Mouse (Mus musculus) heart, embryonic 16.5 days (tissue): ENCODE data around the gene Rdh16f1. TPM values are rescaled to one million over a fixed set of nuclear protein-coding genes. Genes with fewer than 3 reads are reported as not detected.

Experiments
- ATAC-seq: fragments of 200-750 bp; cut with Nextera tagmentation; replicated peaks from 2 replicates; pipeline ENCODE4 v1.8.0; 2017; ENCODE audit warnings: moderate number of reproducible peaks; ENCODE audit not compliant: insufficient read depth, low FRiP score; ENCODE audit errors: extremely low read depth
- H3K27ac ChIP-seq: fragments of 300-500 bp; sonication (generic); 2 replicates; pipeline ENCODE4 v1.5.1; 2014; ENCODE audit warnings: mild to moderate bottlenecking, low read length, control low read depth, moderate library complexity
- H3K27me3 ChIP-seq: fragments of 300-500 bp; sonication (generic); 2 replicates; pipeline ENCODE4 v1.6.1; 2014; ENCODE audit warnings: low read length, mixed read lengths; ENCODE audit not compliant: control insufficient read depth, insufficient read depth
- H3K36me3 ChIP-seq: fragments of 300-500 bp; sonication (generic); 2 replicates; pipeline ENCODE4 v1.6.1; 2014; ENCODE audit not compliant: control insufficient read depth, insufficient read depth
- H3K4me1 ChIP-seq: fragments of 300-500 bp; sonication (generic); 2 replicates; pipeline ENCODE4 v1.6.1; 2014; ENCODE audit warnings: low read length, mixed read lengths; ENCODE audit not compliant: control insufficient read depth, insufficient read depth
- H3K4me2 ChIP-seq: fragments of 300-500 bp; sonication (generic); 2 replicates; pipeline ENCODE4 v1.6.1; 2014; ENCODE audit warnings: low read depth, mild to moderate bottlenecking, control low read depth, low read length
- H3K4me3 ChIP-seq: fragments of 300-500 bp; sonication (generic); 2 replicates; pipeline ENCODE4 v1.5.1; 2014; ENCODE audit warnings: mild to moderate bottlenecking, control low read depth, low read length
- H3K9ac ChIP-seq: fragments of 300-500 bp; sonication (generic); 2 replicates; pipeline ENCODE4 v1.6.1; 2014; ENCODE audit warnings: low read length, control low read depth
- H3K9me3 ChIP-seq: fragments of 300-500 bp; sonication (generic); replicated peaks from 2 replicates; pipeline ENCODE4 v1.6.1; 2016; ENCODE audit warnings: low read length; ENCODE audit not compliant: control insufficient read depth
- WGBS: fragments of 180-500 bp; shearing (Covaris S2); extraction: QIAGEN DNeasy Blood & Tissue Kit; methylation state at CpG from one replicate; pipeline ENCODE4 v1.1.7; 2014; 5-methylcytosine and 5-hydroxymethylcytosine counted together
- polyA plus RNA-seq: library from polyadenylated mRNA; unstranded; fragments of >200 nt; fragmentation: Nextera tagmentation; extraction: Ambion mirVana; gene quantifications from 2 replicates; pipeline ENCODE4 v1.2.1, GENCODE M21; 2015

Gene Rdh16f1
- polyA plus RNA-seq, 1 experiment from 2014 or later, result not detected

DNA sequence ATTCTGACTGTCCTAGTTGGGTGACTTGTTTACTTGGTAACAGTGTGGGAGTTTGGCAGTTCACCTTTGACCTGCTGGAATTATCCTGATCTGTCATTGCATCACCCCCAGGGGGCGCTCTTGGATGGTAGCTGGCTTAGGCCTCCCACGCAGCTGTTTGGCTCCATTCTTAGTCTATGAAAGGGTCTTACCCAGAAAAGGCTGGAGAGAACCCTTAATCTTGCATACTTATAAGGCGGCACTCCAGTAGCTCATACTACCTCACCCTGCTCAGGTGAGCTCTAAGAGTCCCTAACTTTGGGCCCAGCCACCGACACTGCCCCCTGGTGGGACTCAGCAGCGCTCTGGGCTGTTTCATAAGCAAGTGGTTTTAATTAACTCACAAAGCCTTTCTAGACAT, 14.9 kb upstream of the Rdh16f1 start:
- Histone ChIP-seq H3K4me1 (peaks cover 5% of the 10 kb centered on the region), H3K36me3 (peaks cover 35% of the 10 kb centered on the region), H3K27me3 (no peaks in the 10 kb centered on the region), H3K27ac (no peak overlapping the region), H3K4me2 (no peak overlapping the region), H3K9ac (no peak overlapping the region), H3K9me3 (no peaks in the 10 kb centered on the region), H3K4me3 (no peak overlapping the region)
- WGBS, result 63% methylated on average over 5 of the region's 5 CpGs
- no peak for ATAC-seq

DNA sequence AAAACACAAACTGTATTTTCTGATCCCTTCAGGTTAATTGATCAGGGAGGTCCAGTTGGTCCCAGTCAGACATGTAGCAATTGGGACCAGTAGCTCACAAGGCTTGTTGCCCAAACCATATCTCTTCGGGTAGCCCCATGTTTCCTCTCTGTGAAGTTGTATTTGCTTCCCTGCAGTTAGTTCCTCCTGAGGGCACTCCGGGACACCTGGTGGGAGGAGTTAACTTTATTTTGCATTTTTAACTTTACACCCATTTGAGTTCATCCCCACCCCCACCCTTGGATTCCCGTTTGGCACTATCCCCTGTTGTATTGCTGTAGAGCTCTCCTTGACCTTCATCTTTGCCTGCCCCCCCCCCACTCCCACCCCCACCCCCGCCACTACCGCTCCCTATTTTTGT, 13.7 kb upstream of the Rdh16f1 start:
- Histone ChIP-seq H3K9ac (no peak overlapping the region), H3K27me3 (no peaks in the 10 kb centered on the region), H3K4me1 (no peaks in the 10 kb centered on the region), H3K9me3 (no peaks in the 10 kb centered on the region), H3K36me3 (peaks cover 35% of the 10 kb centered on the region), H3K27ac (no peak overlapping the region), H3K4me3 (no peak overlapping the region), H3K4me2 (no peak overlapping the region)
- WGBS, result 61% methylated on average over 5 of the region's 5 CpGs
- ATAC-seq, result no peak

DNA sequence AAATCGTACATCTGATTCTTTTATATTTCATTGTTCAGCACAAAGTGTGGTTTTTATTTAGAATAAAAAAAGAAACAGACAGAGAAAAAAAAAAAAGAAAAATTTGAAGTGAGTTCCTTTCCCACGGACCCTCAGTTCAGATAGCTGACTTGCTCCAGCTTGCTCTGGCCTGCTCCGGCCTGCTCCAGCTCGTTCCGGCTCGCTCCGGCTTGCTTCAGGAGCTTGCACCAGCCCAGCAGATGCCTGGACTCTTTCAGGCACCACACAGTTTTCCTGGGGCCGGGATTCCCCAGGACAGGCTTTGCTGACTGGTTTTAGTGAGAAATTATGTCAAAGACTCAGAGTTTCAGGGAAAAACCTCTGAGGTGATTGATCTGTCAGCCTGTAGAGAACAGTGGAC, 12.3 kb upstream of the Rdh16f1 start:
- 83% methylated on average over 8 of the region's 8 CpGs for WGBS
- no peak overlapping the region for H3K4me3 ChIP-seq
- no peaks in the 10 kb centered on the region for H3K27me3 ChIP-seq
- H3K9me3 ChIP-seq, result no peaks in the 10 kb centered on the region
- no peaks in the 10 kb centered on the region for H3K4me1 ChIP-seq
- peaks cover 25% of the 10 kb centered on the region for H3K36me3 ChIP-seq
- 0 out of 2 replicates have a peak overlapping the region, but pooled peaks have one; percentile 37 for H3K27ac ChIP-seq
- H3K4me2 ChIP-seq, result peak overlapping the region; percentile 35
- no peak for ATAC-seq
- peak overlapping the region; percentile 34; the same call in 1 of the 2 replicates for H3K9ac ChIP-seq

DNA sequence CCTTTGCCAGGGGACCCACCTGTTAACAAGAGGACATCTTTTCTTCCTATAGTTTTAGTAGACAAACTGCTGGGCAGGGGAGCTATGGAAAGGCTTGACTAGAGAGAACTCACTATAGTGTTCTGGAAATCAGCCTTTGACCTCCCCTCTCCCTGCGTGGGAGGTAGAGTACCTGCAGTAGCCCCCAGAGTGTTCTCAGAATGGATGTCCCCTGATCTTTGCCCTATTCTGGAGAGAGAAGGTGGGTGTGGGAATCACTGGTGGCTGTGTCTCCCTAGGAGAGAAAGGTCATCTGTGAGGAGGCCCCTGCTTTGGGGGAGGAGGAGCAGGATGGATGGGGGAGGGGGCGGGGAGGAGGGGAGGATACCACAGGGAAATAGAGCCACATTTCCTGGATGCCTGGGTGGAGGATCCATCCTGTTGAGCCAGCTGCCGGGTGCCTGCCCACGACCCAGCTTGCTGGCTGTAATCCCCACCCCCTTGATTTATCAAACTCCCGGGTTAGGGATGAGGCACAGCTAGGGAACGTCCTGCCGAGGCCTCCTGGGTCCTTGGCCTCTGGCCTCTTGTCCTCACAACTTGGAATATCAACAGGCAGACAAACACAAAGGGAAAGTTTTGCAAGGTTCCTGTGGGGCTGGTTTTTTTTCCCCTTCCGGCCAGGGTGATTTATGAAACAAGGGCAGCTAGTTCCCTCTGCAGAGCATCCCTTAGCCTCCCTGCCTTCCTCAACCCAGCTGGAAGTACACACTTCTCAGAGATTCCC, 10.6 kb upstream of the Rdh16f1 start:
- Histone ChIP-seq H3K36me3 (peaks cover 10% of the 10 kb centered on the region), H3K9ac (no peak overlapping the region; the same call in 1 of the 2 replicates), H3K27ac (peak overlapping the region; percentile 61), H3K4me3 (peak overlapping the region; percentile 33), H3K4me2 (peak overlapping the region; percentile 35), H3K9me3 (no peaks in the 10 kb centered on the region), H3K4me1 (no peaks in the 10 kb centered on the region), H3K27me3 (no peaks in the 10 kb centered on the region)
- peak; percentile 57 for ATAC-seq
- 17% methylated on average over 8 of the region's 8 CpGs for WGBS

DNA sequence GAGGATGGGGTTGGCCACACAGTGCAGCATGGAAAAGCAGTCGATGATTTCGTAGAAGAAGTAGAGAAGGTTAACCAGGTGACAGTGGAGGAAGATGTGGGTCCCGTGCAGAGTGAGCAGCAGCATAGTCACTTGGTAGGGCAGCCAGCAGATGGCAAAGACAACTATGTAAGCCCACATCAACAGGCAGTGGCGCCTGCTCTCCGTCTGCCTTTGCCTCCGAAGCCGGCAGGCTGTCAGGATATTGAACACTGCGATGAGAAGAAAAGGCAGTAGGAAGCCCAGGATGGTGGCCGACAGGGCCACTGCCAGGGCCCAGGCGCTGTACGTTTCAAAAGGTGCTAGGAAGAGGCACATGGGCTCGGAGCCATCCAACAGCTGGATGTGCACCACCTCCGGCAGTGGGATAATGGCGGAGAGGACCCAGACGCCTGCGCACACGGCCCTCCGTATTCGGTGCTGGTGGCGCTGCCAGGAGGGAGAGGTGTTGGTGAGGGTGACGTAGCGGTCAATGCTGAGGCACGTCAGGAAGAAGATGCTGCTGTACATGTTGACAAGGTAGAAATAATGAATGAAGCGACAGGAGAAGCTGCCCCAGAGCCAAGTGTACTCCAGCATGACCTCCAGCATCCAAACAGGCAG, 9.3 kb upstream of the Rdh16f1 start:
- Histone ChIP-seq H3K4me1 (peaks cover 2% of the 10 kb centered on the region; the same call in 1 of the 2 replicates), H3K36me3 (peaks cover 2% of the 10 kb centered on the region; the same call in 1 of the 2 replicates), H3K9ac (peak overlapping the region; percentile 60), H3K4me2 (peak overlapping the region; percentile 35), H3K9me3 (no peaks in the 10 kb centered on the region), H3K27me3 (no peaks in the 10 kb centered on the region), H3K4me3 (peak overlapping the region; percentile 33), H3K27ac (peak overlapping the region; percentile 61)
- 38% methylated on average over 24 of the region's 24 CpGs for WGBS
- no peak for ATAC-seq

DNA sequence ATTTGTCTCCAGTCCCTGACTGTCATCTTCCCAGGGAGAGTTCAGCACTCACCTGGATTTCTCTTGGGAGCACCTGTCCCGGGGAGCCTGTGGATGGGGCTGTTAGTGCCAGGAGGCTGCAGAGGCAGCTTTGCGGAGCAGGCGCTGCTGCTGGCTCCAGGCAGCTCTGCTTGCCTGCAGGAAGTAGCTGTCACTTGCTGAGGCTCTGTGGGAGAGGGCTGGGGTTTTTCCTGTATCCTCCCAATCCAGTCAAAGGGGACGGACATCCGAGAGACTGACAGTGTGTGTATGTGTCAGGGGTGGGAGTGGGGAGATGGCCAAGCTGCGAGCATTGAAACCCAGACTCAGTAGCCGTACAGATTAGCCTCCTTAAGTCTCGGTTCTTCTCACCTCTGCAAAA, 8.0 kb upstream of the Rdh16f1 start, which contains the start of gene Gpr182:
Gpr182 (minus strand) TSS at position 185 of the 400 bp plus-strand sequence.
- Histone ChIP-seq H3K36me3 (no peaks in the 10 kb centered on the region), H3K27me3 (no peaks in the 10 kb centered on the region), H3K9me3 (no peaks in the 10 kb centered on the region), H3K4me3 (peak within 1 kb of the TSS; percentile 33), H3K27ac (peak within 1 kb of the TSS; percentile 17), H3K9ac (peak within 1 kb of the TSS; percentile 60), H3K4me2 (peak within 1 kb of the TSS; percentile 35), H3K4me1 (peaks cover 2% of the 10 kb centered on the region; the same call in 1 of the 2 replicates)
- 39% methylated on average over 8 of the region's 8 CpGs for WGBS
- peak; percentile 56; the same call in 1 of the 2 replicates for ATAC-seq

DNA sequence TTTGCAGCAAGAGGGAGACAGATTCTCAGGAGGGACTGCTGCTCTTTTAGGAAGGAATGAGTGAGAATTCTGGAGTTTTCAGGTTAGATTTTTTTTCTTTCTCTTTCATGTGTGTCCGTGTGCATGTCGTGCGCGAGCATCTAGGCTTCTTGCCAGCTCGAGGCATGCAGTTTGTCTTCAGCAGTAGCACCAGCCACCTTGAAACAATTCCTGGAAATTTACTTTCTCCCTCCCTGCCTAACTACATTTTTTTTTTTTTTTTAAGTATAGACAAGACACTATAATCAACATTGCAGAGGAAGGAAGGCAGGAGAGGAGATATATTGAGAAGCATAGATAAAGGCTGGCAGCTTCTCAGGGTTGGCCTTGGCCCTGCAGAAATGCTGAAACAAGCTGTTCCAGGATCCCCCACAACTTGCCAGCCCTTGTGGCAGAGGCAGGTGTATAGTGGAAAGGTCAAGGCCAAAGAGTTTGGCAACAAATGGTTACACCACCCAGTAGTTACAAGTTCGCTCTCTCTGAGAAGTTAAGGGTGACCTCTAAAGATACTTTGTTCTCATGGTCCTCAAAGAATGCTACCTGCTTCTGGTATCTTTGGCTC, 4.9 kb upstream of the Rdh16f1 start:
- Histone ChIP-seq H3K4me2 (no peak overlapping the region), H3K9me3 (no peaks in the 10 kb centered on the region), H3K27me3 (no peaks in the 10 kb centered on the region), H3K4me1 (peaks cover 2% of the 10 kb centered on the region; the same call in 1 of the 2 replicates), H3K36me3 (no peaks in the 10 kb centered on the region), H3K27ac (peak overlapping the region; percentile 66), H3K9ac (no peak overlapping the region), H3K4me3 (no peak overlapping the region)
- ATAC-seq, result peak; percentile 34; the same call in 1 of the 2 replicates
- 57% methylated on average over 6 of the region's 6 CpGs for WGBS

DNA sequence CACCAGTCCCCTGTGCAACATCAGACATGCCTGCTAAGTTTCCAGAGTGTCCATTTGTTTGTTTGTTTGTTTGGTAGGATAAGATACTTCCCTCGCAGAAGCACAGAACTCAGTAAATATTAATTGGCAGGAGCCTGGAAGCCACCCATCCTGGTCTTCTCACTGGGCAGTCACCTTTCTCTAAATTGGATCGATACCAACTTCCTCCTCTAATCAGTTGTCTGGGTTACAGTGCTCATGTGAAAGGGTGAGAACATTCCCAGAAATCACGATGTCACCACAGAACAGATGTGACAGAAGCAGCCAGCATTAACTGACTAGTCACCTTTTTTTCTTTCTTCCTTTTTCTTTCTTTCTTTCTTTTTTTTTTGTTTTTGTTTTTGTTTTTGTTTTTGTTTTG, 4.3 kb upstream of the Rdh16f1 start:
- H3K9me3 ChIP-seq, result no peaks in the 10 kb centered on the region
- H3K27ac ChIP-seq, result peak overlapping the region; percentile 56
- peaks cover 2% of the 10 kb centered on the region; the same call in 1 of the 2 replicates for H3K4me1 ChIP-seq
- H3K4me2 ChIP-seq, result no peak overlapping the region
- no peak for ATAC-seq
- WGBS, result 40% methylated on average over 3 of the region's 3 CpGs
- H3K36me3 ChIP-seq, result no peaks in the 10 kb centered on the region
- H3K4me3 ChIP-seq, result no peak overlapping the region
- H3K27me3 ChIP-seq, result no peaks in the 10 kb centered on the region
- no peak overlapping the region for H3K9ac ChIP-seq
